Mouse (Mus musculus): ENCODE measurements around the gene Eif2b2. TPM values are rescaled to one million over a fixed set of nuclear protein-coding genes. Genes with fewer than 3 reads are reported as not detected.

Gene Eif2b2
- polyA plus RNA-seq, 1 experiment from 2014 or later = 31.8 TPM

- Histone ChIP-seq H3K27ac (ENCODE audit: low read length) (no peak overlapping the region), H3K36me3 (ENCODE audit: control insufficient read depth, insufficient read depth) (no peaks in the 10 kb centered on the region), H3K4me2 (ENCODE audit: low read depth, low read length) (no peak overlapping the region), H3K27me3 (ENCODE audit: control insufficient read depth, insufficient read depth, low read depth, low read length) (no peaks in the 10 kb centered on the region), H3K4me3 (ENCODE audit: low read depth, low read length) (no peak overlapping the region), H3K9me3 (replicated peaks; ENCODE audit: control insufficient read depth, low read length) (no peaks in the 10 kb centered on the region), H3K9ac (ENCODE audit: low read depth, low read length) (no peak overlapping the region), H3K4me1 (ENCODE audit: control insufficient read depth, low read depth, low read length) (no peaks in the 10 kb centered on the region)
- WGBS (ENCODE audit: insufficient replicate concordance) = 74% methylated on average over 10 of the region's 10 CpGs
- no peak for ATAC-seq (ENCODE audit: low read depth)
Measured at GRCm38 (mm10) chr12:85262489-85262888, 43.2 kb downstream of the Eif2b2 start.

GRCm38 (mm10) chr12:85263190-85263589 is 43.9 kb downstream of the Eif2b2 start:
- no peaks in the 10 kb centered on the region for H3K36me3 ChIP-seq (ENCODE audit: control insufficient read depth, insufficient read depth)

GRCm38 (mm10) chr12:85264531-85264930 is 45.2 kb downstream of the Eif2b2 start:
- no peaks in the 10 kb centered on the region for H3K4me1 ChIP-seq (ENCODE audit: control insufficient read depth, low read depth, low read length)
- H3K9ac ChIP-seq (ENCODE audit: low read depth, low read length) = no peak overlapping the region
- H3K9me3 ChIP-seq (replicated peaks; ENCODE audit: control insufficient read depth, low read length) = no peaks in the 10 kb centered on the region
- H3K4me2 ChIP-seq (ENCODE audit: low read depth, low read length) = no peak overlapping the region
- no peak overlapping the region for H3K27ac ChIP-seq (ENCODE audit: low read length)
- no peak for ATAC-seq (ENCODE audit: low read depth)
- no peak overlapping the region for H3K4me3 ChIP-seq (ENCODE audit: low read depth, low read length)
- H3K27me3 ChIP-seq (ENCODE audit: control insufficient read depth, insufficient read depth, low read depth, low read length) = no peaks in the 10 kb centered on the region
- H3K36me3 ChIP-seq (ENCODE audit: control insufficient read depth, insufficient read depth) = no peaks in the 10 kb centered on the region
- WGBS (ENCODE audit: insufficient replicate concordance) = 84% methylated on average over 8 of the region's 8 CpGs

More at GRCm38 (mm10) chr12:85263190-85263589, 43.9 kb downstream of the Eif2b2 start:
- H3K9me3 ChIP-seq (replicated peaks; ENCODE audit: control insufficient read depth, low read length) = no peaks in the 10 kb centered on the region
- H3K4me2 ChIP-seq (ENCODE audit: low read depth, low read length) = no peak overlapping the region
- no peak overlapping the region for H3K9ac ChIP-seq (ENCODE audit: low read depth, low read length)
- no peak for ATAC-seq (ENCODE audit: low read depth)
- no peaks in the 10 kb centered on the region for H3K27me3 ChIP-seq (ENCODE audit: control insufficient read depth, insufficient read depth, low read depth, low read length)
- H3K4me3 ChIP-seq (ENCODE audit: low read depth, low read length) = no peak overlapping the region
- H3K4me1 ChIP-seq (ENCODE audit: control insufficient read depth, low read depth, low read length) = no peaks in the 10 kb centered on the region
- no peak overlapping the region for H3K27ac ChIP-seq (ENCODE audit: low read length)
- 56% methylated on average over 5 of the region's 5 CpGs for WGBS (ENCODE audit: insufficient replicate concordance)

GRCm38 (mm10) chr12:85264940-85265339 is 45.7 kb downstream of the Eif2b2 start:
- no peak overlapping the region for H3K4me3 ChIP-seq (ENCODE audit: low read depth, low read length)
- no peak overlapping the region for H3K9ac ChIP-seq (ENCODE audit: low read depth, low read length)
- H3K27ac ChIP-seq (ENCODE audit: low read length) = no peak overlapping the region
- peaks cover under 1% of the 10 kb centered on the region; the same call in 1 of the 2 replicates for H3K4me1 ChIP-seq (ENCODE audit: control insufficient read depth, low read depth, low read length)
- no peak for ATAC-seq (ENCODE audit: low read depth)
- H3K9me3 ChIP-seq (replicated peaks; ENCODE audit: control insufficient read depth, low read length) = no peaks in the 10 kb centered on the region
- 67% methylated on average over 7 of the region's 7 CpGs for WGBS (ENCODE audit: insufficient replicate concordance)
- no peak overlapping the region for H3K4me2 ChIP-seq (ENCODE audit: low read depth, low read length)
- H3K27me3 ChIP-seq (ENCODE audit: control insufficient read depth, insufficient read depth, low read depth, low read length) = no peaks in the 10 kb centered on the region
- H3K36me3 ChIP-seq (ENCODE audit: control insufficient read depth, insufficient read depth) = no peaks in the 10 kb centered on the region

GRCm38 (mm10) chr12:85266248-85266647 is 47.0 kb downstream of the Eif2b2 start:
- ATAC-seq (ENCODE audit: low read depth) = no peak
- Histone ChIP-seq H3K4me2 (ENCODE audit: low read depth, low read length) (no peak overlapping the region), H3K27me3 (ENCODE audit: control insufficient read depth, insufficient read depth, low read depth, low read length) (no peaks in the 10 kb centered on the region), H3K4me3 (ENCODE audit: low read depth, low read length) (no peak overlapping the region), H3K9ac (ENCODE audit: low read depth, low read length) (no peak overlapping the region), H3K4me1 (ENCODE audit: control insufficient read depth, low read depth, low read length) (peaks cover 3% of the 10 kb centered on the region; the same call in 1 of the 2 replicates), H3K36me3 (ENCODE audit: control insufficient read depth, insufficient read depth) (no peaks in the 10 kb centered on the region), H3K27ac (ENCODE audit: low read length) (no peak overlapping the region), H3K9me3 (replicated peaks; ENCODE audit: control insufficient read depth, low read length) (no peaks in the 10 kb centered on the region)
- WGBS (ENCODE audit: insufficient replicate concordance) = 60% methylated on average over 3 of the region's 3 CpGs

GRCm38 (mm10) chr12:85269821-85270220 is 50.5 kb downstream of the Eif2b2 start:
- Histone ChIP-seq H3K4me1 (ENCODE audit: control insufficient read depth, low read depth, low read length) (peaks cover 8% of the 10 kb centered on the region), H3K27ac (ENCODE audit: low read length) (no peak overlapping the region), H3K9me3 (replicated peaks; ENCODE audit: control insufficient read depth, low read length) (no peaks in the 10 kb centered on the region), H3K4me2 (ENCODE audit: low read depth, low read length) (peak overlapping the region; percentile 79), H3K27me3 (ENCODE audit: control insufficient read depth, insufficient read depth, low read depth, low read length) (no peaks in the 10 kb centered on the region), H3K9ac (ENCODE audit: low read depth, low read length) (peak overlapping the region; percentile 76), H3K36me3 (ENCODE audit: control insufficient read depth, insufficient read depth) (no peaks in the 10 kb centered on the region; the same call in 1 of the 2 replicates), H3K4me3 (ENCODE audit: low read depth, low read length) (peak overlapping the region; percentile 79)
- no peak for ATAC-seq (ENCODE audit: low read depth)
- WGBS (ENCODE audit: insufficient replicate concordance) = 53% methylated on average over 3 of the region's 3 CpGs

GRCm38 (mm10) chr12:85270319-85270718 is 51.0 kb downstream of the Eif2b2 start, which contains the start of gene Mlh3:
Gene Mlh3, minus strand, starts transcription at chr12:85270599.
- Histone ChIP-seq H3K4me2 (ENCODE audit: low read depth, low read length) (peak within 1 kb of the TSS; percentile 79), H3K27ac (ENCODE audit: low read length) (peak within 1 kb of the TSS; percentile 73), H3K27me3 (ENCODE audit: control insufficient read depth, insufficient read depth, low read depth, low read length) (no peaks in the 10 kb centered on the region), H3K36me3 (ENCODE audit: control insufficient read depth, insufficient read depth) (no peaks in the 10 kb centered on the region; the same call in 1 of the 2 replicates), H3K4me1 (ENCODE audit: control insufficient read depth, low read depth, low read length) (peaks cover 8% of the 10 kb centered on the region), H3K9me3 (replicated peaks; ENCODE audit: control insufficient read depth, low read length) (no peaks in the 10 kb centered on the region), H3K4me3 (ENCODE audit: low read depth, low read length) (peak within 1 kb of the TSS; percentile 79), H3K9ac (ENCODE audit: low read depth, low read length) (peak within 1 kb of the TSS; percentile 76)
- peak; percentile 88 for ATAC-seq (ENCODE audit: low read depth)
- under 1% methylated on average over 35 of the region's 35 CpGs for WGBS (ENCODE audit: insufficient replicate concordance)

- H3K4me1 ChIP-seq (ENCODE audit: control insufficient read depth, low read depth, low read length) = peaks cover 8% of the 10 kb centered on the region
- H3K4me2 ChIP-seq (ENCODE audit: low read depth, low read length) = no peak overlapping the region
- no peak overlapping the region for H3K4me3 ChIP-seq (ENCODE audit: low read depth, low read length)
- no peaks in the 10 kb centered on the region for H3K9me3 ChIP-seq (replicated peaks; ENCODE audit: control insufficient read depth, low read length)
- no peak overlapping the region for H3K9ac ChIP-seq (ENCODE audit: low read depth, low read length)
- ATAC-seq (ENCODE audit: low read depth) = no peak
- no peaks in the 10 kb centered on the region; the same call in 1 of the 2 replicates for H3K36me3 ChIP-seq (ENCODE audit: control insufficient read depth, insufficient read depth)
- H3K27me3 ChIP-seq (ENCODE audit: control insufficient read depth, insufficient read depth, low read depth, low read length) = no peaks in the 10 kb centered on the region
- WGBS (ENCODE audit: insufficient replicate concordance) = 65% methylated on average over 7 of the region's 7 CpGs
- H3K27ac ChIP-seq (ENCODE audit: low read length) = no peak overlapping the region
Measured at GRCm38 (mm10) chr12:85271132-85271842, 52.0 kb downstream of the Eif2b2 start.

- Histone ChIP-seq H3K9me3 (replicated peaks; ENCODE audit: control insufficient read depth, low read length) (no peaks in the 10 kb centered on the region), H3K9ac (ENCODE audit: low read depth, low read length) (no peak overlapping the region), H3K4me3 (ENCODE audit: low read depth, low read length) (no peak overlapping the region), H3K27me3 (ENCODE audit: control insufficient read depth, insufficient read depth, low read depth, low read length) (no peaks in the 10 kb centered on the region), H3K36me3 (ENCODE audit: control insufficient read depth, insufficient read depth) (no peaks in the 10 kb centered on the region; the same call in 1 of the 2 replicates), H3K4me2 (ENCODE audit: low read depth, low read length) (no peak overlapping the region), H3K4me1 (ENCODE audit: control insufficient read depth, low read depth, low read length) (peaks cover 8% of the 10 kb centered on the region), H3K27ac (ENCODE audit: low read length) (no peak overlapping the region)
- peak; percentile 56; the same call in 1 of the 2 replicates for ATAC-seq (ENCODE audit: low read depth)
- WGBS (ENCODE audit: insufficient replicate concordance) = 51% methylated on average over 4 of the region's 4 CpGs
Measured at GRCm38 (mm10) chr12:85271843-85272206, 52.5 kb downstream of the Eif2b2 start.

Data from liver, embryonic 16.5 days (tissue).